Mouse (Mus musculus) cerebellum, adult 2 months (tissue): Measurements from ENCODE around the gene Cntrob.

Experiments used
- CTCF ChIP-seq: fragments of 200-500 bp; IDR thresholded peaks from 2 replicates; pipeline ENCODE4 v1.5.1; 2011; ENCODE audit warnings: low read depth, mild to moderate bottlenecking, control low read depth, low read length, moderate library complexity, borderline replicate concordance; ENCODE audit not compliant: insufficient read depth
- POLR2A ChIP-seq: fragments of 200-500 bp; IDR thresholded peaks from 2 replicates; pipeline ENCODE4 v1.6.1; 2011; ENCODE audit warnings: low read length, control low read depth, borderline replicate concordance; ENCODE audit not compliant: insufficient read depth

- no peak for TF ChIP-seq CTCF
- no peak for TF ChIP-seq POLR2A
Observed at GRCm38 (mm10) chr11:69291111-69291510, 32.5 kb downstream of the Cntrob start.
